Mouse (Mus musculus) cerebellum, adult 2 months (tissue): ENCODE data around the gene Lce3d.

ENCODE experiments used
- CTCF ChIP-seq: fragments of 200-500 bp; IDR thresholded peaks from 2 replicates; pipeline ENCODE4 v1.5.1; 2011; ENCODE audit warnings: low read depth, mild to moderate bottlenecking, control low read depth, low read length, moderate library complexity, borderline replicate concordance; ENCODE audit not compliant: insufficient read depth
- POLR2A ChIP-seq: fragments of 200-500 bp; IDR thresholded peaks from 2 replicates; pipeline ENCODE4 v1.6.1; 2011; ENCODE audit warnings: low read length, control low read depth, borderline replicate concordance; ENCODE audit not compliant: insufficient read depth

DNA sequence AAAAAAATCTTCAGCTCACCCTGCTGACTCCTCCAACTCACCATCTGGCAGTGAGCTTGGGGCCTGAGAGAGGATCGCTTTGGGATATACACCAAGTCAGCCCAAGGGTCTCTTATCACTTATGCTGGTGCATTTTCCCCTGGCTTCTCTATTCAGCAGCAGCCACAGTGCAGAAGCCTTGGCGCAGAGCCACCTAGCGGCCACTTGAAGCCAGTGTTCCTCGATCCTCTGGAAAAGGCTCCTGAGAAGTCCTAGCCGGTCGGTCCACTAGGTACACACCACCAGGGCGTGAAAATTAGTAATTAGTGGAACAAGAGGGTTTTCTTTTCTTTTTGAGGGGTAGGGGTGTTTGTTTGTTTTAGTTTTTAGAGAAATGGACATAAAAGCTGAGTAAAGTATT lies 41.5 kb downstream of the Lce3d start:
- TF ChIP-seq CTCF: peak; percentile 62
- TF ChIP-seq POLR2A: no peak
